Mouse (Mus musculus) intestine, embryonic 14.5 days (tissue): ENCODE results near the gene Cers2. TPM values are rescaled to one million over a fixed set of nuclear protein-coding genes. Genes with fewer than 3 reads are reported as not detected.
"Not testable (repeated sequence)": the region's sequence is repeated elsewhere in the genome, so short reads cannot be mapped to it uniquely, and the experiment has no call there.

Experiments used
- ATAC-seq: fragments of 200-750 bp; cut with Nextera tagmentation; replicated peaks from 2 replicates; pipeline ENCODE4 v1.8.0; 2017; ENCODE audit warnings: low read depth, moderate number of reproducible peaks, moderate TSS enrichment, moderate library complexity; ENCODE audit not compliant: low FRiP score, low TSS enrichment
- DNase-seq: peaks from one replicate; pipeline ENCODE4 v3.0.0-alpha.2; 2018; ENCODE audit warnings: low spot score
- H3K27ac ChIP-seq: fragments of 300-500 bp; sonication (generic); 2 replicates; pipeline ENCODE4 v1.5.1; 2014; ENCODE audit warnings: low read depth, mild to moderate bottlenecking, control low read depth
- H3K27me3 ChIP-seq: fragments of 300-500 bp; sonication (generic); replicated peaks from 2 replicates; pipeline ENCODE4 v1.6.1; 2014; ENCODE audit warnings: low read length, control low read depth; ENCODE audit not compliant: control insufficient read depth, insufficient read depth
- H3K36me3 ChIP-seq: fragments of 300-500 bp; sonication (generic); 2 replicates; pipeline ENCODE4 v1.6.1; 2014; ENCODE audit warnings: low read length, control low read depth; ENCODE audit not compliant: control insufficient read depth, insufficient read depth
- H3K4me1 ChIP-seq: fragments of 300-500 bp; sonication (generic); replicated peaks from 2 replicates; pipeline ENCODE4 v1.6.1; 2014; ENCODE audit warnings: low read length, control low read depth, mixed read lengths; ENCODE audit not compliant: control insufficient read depth, insufficient read depth
- H3K4me2 ChIP-seq: fragments of 300-500 bp; sonication (generic); 2 replicates; pipeline ENCODE4 v1.6.1; 2014; ENCODE audit warnings: low read length
- H3K4me3 ChIP-seq: fragments of 300-500 bp; sonication (generic); 2 replicates; pipeline ENCODE4 v1.5.1; 2014; ENCODE audit warnings: low read depth, low read length, control low read depth, mixed read lengths
- H3K9ac ChIP-seq: fragments of 300-500 bp; sonication (generic); 2 replicates; pipeline ENCODE4 v1.6.1; 2014; ENCODE audit warnings: mild to moderate bottlenecking, low read length
- H3K9me3 ChIP-seq: fragments of 300-500 bp; sonication (generic); 2 replicates; pipeline ENCODE4 v1.6.1; 2016; ENCODE audit warnings: low read length, control low read depth; ENCODE audit not compliant: control insufficient read depth
- WGBS: fragments of 180-500 bp; shearing (Covaris S2); extraction: QIAGEN DNeasy Blood & Tissue Kit; methylation state at CpG from one replicate; pipeline ENCODE4 v1.1.7; 2014; 5-methylcytosine and 5-hydroxymethylcytosine counted together
- polyA plus RNA-seq: library from polyadenylated mRNA; unstranded; fragments of >200 nt; fragmentation: Nextera tagmentation; extraction: Ambion mirVana; gene quantifications from 2 replicates; pipeline ENCODE4 v1.2.1, GENCODE M21; 2014

Cers2 gene
- polyA plus RNA-seq, 1 experiment from 2014 or later, result 130 TPM

DNA sequence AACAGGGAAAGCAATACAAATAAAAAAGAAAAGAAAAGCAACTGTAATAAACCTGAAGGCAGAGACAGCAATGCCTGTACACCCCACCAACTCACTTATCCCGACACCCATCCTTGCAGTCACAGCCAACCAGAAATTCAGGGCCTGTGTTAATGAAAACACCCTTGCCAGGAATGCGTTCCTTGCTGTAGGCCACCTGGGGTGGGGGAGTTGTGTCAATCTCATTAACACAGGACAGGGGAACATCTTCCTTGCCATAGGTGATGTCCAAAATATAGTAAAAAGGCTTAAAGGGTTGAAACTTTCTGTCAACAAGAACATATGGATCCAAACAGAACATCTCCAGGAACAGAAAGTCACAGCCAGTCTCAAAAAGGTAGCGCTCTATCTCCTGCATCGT lies 23.7 kb downstream of the Cers2 start:
- Histone ChIP-seq H3K27me3 (no peaks in the 10 kb centered on the region), H3K4me1 (no peaks in the 10 kb centered on the region), H3K4me2 (no peak overlapping the region), H3K9me3 (no peaks in the 10 kb centered on the region), H3K9ac (no peak overlapping the region), H3K4me3 (no peak overlapping the region), H3K27ac (no peak overlapping the region), H3K36me3 (peaks cover 100% of the 10 kb centered on the region)
- no peak for ATAC-seq
- DNase-seq, result no peak
- 96% methylated on average over 4 of the region's 4 CpGs for WGBS

DNA sequence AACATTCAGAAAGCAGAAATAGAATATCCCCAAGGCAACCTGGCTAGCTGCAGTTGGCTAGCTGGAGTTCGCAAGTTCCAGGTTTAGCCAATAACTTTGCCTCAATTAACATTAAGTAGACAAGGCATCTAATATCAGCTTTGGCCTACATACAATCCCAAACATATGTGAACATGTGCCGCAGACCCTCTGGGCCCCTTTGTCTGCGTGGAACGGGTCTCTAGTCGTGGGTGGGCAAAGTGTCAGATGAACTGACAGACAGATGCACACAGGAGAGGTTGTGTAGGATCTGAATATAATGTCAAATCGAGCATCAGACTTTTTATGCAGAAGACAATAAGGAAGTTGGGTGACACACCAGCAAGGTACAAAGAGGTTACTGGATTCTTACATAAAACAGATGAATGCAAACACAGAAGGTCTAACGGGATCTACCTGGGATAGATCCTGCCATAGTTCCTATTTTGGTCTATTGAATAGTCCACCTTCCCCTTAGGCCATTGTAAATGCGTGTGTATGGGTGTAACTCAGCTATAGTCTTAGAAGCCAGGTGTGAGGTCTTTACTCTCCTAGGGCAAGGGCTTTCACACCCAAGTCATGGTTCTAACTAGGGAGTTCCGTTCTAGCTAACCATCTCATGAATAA lies 28.9 kb downstream of the Cers2 start:
- DNase-seq, result peak; percentile 23
- H3K4me1 ChIP-seq, H3K27ac ChIP-seq, H3K27me3 ChIP-seq, ATAC-seq, H3K9me3 ChIP-seq, H3K4me2 ChIP-seq, H3K9ac ChIP-seq, H3K4me3 ChIP-seq: not testable (repeated sequence)
- peaks cover 91% of the 10 kb centered on the region for H3K36me3 ChIP-seq
- WGBS, result 92% methylated on average over 9 of the region's 9 CpGs

DNA sequence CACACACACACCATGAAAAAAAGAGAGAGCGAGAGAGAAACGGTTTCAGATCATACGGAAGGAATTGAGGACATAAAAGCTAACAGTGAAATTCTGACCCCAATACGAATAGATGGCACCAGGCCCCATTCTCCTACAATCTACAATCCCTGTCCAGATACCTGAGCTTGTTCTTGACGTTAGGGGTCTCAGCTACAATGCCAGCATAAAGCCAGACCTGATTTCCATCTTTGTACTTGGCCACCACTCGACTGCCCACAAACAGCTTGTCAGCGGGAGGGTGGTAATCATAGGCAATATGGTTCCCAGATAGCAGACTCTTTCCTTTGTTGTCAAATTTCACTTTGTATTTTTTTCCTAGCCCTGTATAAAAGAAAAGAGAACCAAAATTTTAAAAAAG lies 31.9 kb downstream of the Cers2 start:
- Histone ChIP-seq H3K27ac (no peak overlapping the region), H3K4me3 (no peak overlapping the region), H3K4me2 (no peak overlapping the region), H3K27me3 (no peaks in the 10 kb centered on the region), H3K9ac (no peak overlapping the region), H3K4me1 (no peaks in the 10 kb centered on the region), H3K36me3 (peaks cover 89% of the 10 kb centered on the region), H3K9me3 (no peaks in the 10 kb centered on the region)
- no peak for ATAC-seq
- peak; percentile 18 for DNase-seq
- 90% methylated on average over 7 of the region's 7 CpGs for WGBS

DNA sequence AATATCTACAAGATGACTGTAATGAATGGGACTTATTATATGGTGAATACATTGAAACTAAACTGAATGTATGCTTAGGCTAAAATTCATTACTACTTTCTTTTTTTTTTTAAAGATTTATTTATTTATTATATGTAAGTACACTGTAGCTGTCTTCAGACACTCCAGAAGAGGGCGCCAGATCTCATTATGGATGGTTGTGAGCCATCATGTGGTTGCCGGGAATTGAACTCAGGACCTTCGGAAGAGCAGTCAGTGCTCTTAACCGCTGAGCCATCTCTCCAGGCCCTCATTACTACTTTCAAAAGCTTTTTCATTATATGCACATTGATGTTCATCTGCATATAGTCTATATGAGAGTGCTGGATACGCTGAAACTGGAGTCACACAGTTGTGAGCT lies 33.8 kb downstream of the Cers2 start:
- not testable (repeated sequence) for H3K27ac ChIP-seq, H3K4me3 ChIP-seq, H3K4me1 ChIP-seq, ATAC-seq, H3K27me3 ChIP-seq, H3K9me3 ChIP-seq, DNase-seq, H3K9ac ChIP-seq, H3K4me2 ChIP-seq
- 98% methylated on average over 4 of the region's 5 CpGs for WGBS
- H3K36me3 ChIP-seq, result peaks cover 89% of the 10 kb centered on the region

DNA sequence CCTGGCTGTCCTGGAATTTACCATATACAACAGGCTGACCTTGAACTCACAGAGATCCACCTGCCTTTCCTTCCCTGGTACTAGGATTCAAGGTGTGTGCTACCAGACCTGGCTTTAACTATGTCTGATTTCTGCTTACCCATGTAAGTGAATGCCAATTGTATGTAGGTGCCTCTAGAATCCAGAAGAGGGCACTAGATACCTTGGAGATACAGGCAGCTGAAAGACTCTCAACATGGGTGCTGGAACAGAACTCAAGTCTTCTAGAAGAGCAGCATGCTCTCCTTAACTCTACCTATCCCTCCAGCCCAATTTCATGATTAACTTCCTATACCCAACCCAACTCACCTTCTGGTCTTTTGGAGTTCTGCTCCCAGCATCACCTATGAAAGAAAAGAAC lies 34.9 kb downstream of the Cers2 start:
- Histone ChIP-seq H3K36me3 (peaks cover 90% of the 10 kb centered on the region), H3K9ac (no peak overlapping the region), H3K9me3 (no peaks in the 10 kb centered on the region), H3K4me1 (no peaks in the 10 kb centered on the region), H3K4me2 (no peak overlapping the region), H3K4me3 (no peak overlapping the region), H3K27ac (no peak overlapping the region), H3K27me3 (no peaks in the 10 kb centered on the region)
- DNase-seq (peak; percentile 49), ATAC-seq (no peak)

DNA sequence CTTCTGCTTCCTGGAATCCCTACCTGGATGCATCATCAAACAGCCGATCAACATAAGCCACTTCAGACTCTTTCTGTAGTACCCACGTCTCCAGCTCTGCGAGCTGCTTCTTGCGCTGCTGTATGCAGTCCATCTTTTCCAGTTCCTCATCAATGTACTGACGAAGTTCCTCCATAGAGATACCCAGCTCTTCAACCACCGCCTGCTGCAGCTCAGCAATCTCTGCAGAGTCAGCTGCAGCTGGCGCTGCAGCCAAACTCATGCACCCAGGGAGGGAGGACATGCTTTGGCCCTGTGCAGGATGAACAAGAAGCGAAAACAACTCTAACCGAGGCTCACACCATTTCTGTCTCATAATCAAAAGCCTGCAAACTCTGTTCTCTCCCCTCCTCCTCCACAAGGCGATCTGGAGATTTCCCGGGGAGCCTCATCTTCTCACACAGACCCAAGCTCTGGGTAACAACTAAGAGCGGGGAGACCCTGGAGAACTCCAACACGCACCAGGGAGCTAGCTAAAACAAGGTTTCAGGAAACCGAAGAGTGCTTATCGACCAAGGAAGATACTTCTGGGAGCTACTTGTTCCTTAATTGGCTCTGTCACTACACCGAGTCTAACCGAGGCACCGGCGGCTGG lies 41.4 kb downstream of the Cers2 start:
- H3K27ac ChIP-seq, ATAC-seq, H3K27me3 ChIP-seq, H3K4me1 ChIP-seq, H3K9ac ChIP-seq, DNase-seq, H3K9me3 ChIP-seq: not testable (repeated sequence)
- Histone ChIP-seq H3K4me2 (peak overlapping the region; percentile 36), H3K36me3 (peaks cover 28% of the 10 kb centered on the region), H3K4me3 (peak overlapping the region; percentile 46)
- 22% methylated on average over 9 of the region's 19 CpGs for WGBS

DNA sequence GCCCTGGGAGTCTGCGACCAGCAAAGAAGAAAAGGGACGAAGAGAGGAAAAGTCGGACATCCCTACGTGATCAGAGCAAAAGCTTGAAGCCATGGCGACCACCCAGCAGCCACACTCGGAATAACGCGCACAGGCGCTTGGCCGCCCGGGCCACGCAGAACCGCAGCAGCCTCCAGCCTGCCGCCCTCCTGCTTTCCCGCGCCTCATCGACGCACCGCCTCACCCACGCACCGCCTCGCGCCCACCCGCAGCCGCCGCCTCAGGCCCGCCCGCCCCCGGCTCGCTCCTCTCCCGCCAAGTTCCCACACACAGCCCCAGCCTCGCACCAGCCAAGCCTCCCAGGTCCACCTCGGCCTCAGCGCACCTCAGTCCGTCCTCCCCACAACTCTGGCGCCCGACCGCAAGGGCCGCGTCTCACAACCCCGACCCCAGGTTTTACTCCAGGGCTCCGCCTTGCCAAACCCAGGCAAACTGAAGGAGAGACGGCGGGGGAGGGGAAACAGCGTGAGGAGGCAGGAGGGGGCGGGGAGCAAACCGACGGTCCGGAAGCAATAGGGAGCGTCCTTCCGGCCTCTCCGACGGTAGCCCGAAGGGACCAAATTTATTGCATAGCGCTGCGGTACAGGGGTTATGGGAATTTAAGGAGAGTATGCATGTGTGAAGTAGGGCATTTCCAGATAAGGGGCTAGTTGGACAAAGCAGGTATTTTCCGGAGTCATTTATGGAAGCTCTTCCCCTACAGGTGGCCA lies 42.3 kb downstream of the Cers2 start, which contains the start of gene Setdb1:
Gene Setdb1 (minus strand): TSS at position 502 of the 749 bp plus-strand sequence.
- H3K27me3 ChIP-seq, H3K27ac ChIP-seq, H3K9me3 ChIP-seq, H3K4me1 ChIP-seq: not testable (repeated sequence)
- Histone ChIP-seq H3K9ac (peak within 1 kb of the TSS; percentile 37; the same call in 1 of the 2 replicates), H3K4me3 (peak within 1 kb of the TSS; percentile 46), H3K4me2 (peak within 1 kb of the TSS; percentile 38), H3K36me3 (peaks cover 21% of the 10 kb centered on the region)
- under 1% methylated on average over 32 of the region's 57 CpGs for WGBS
- ATAC-seq, result peak; percentile 97
- peak; percentile 97 for DNase-seq

DNA sequence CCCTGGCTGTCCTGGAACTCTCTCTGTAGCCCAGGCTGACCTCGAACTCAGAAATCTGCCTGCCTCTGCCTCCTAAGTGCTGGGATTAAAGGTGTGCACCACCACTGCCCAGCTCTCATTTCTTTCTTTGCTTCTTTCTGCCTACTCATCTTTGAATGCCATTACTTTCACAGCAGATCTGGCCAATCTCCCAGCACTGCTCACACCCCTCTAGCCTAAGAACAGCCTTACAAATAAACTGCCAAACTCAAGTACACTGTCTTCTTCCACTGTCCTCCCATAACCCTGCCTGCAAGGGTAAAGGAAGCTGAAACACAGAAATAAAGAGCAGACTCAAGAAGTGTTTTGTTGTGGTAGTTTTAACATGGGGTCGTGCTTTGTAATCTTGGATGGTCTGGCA lies 43.2 kb downstream of the Cers2 start:
- H3K27me3 ChIP-seq, result no peaks in the 10 kb centered on the region
- WGBS, result 92% methylated on average over 2 of the region's 2 CpGs
- no peak overlapping the region for H3K9ac ChIP-seq
- no peaks in the 10 kb centered on the region for H3K9me3 ChIP-seq
- no peak overlapping the region for H3K4me2 ChIP-seq
- H3K36me3 ChIP-seq, result peaks cover 12% of the 10 kb centered on the region
- no peak for ATAC-seq
- H3K4me3 ChIP-seq, result no peak overlapping the region
- no peaks in the 10 kb centered on the region for H3K4me1 ChIP-seq
- peak; percentile 49 for DNase-seq
- H3K27ac ChIP-seq, result no peak overlapping the region
